In the genomic region with DNA sequence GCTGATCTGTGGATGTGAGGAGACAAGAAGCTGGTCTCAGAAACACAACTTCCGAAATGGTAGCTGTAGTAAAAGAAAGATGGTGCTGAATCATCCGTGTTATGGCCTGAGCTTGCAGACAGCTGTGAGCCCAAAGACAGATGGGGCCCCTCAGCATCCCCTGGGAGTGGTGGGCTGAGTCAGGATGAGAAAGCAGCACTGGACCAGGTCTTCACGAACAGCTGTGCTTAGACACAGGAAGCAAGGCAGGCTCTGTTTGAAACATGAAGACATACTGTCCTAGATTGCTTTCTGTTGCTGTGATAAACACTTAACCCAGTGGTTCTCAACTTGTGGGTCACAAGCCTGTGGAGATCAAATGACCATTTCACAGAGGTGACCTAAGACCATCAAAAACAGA, we compare ENCODE assay signal across 9 mouse cellular contexts. TPM values are rescaled to one million over a fixed set of nuclear protein-coding genes. Genes with fewer than 3 reads are reported as not detected.
A peak's percentile ranks its signal among the peaks of the same experiment; 100 is the strongest.
DNase-seq lines count a peak whose midpoint lies in the region; TF ChIP-seq lines count a peak whose summit lies in the region.
"Had no signal": no experiment of that assay in that cellular context is flagged by ENCODE, and none has a peak within 500 bp of the region (broad histone marks: within the 10 kb centered on the region; RNA-seq: fewer than 3 reads in every experiment).

No protein-coding gene starts in this region.

- WGBS in thymus, adult 2 months: 62% methylated on average over 3 of the region's 3 CpGs

- no peaks in the 10 kb centered on the region for H3K36me3 ChIP-seq in thymus, adult 2 months (ENCODE audit: control insufficient read depth, insufficient read depth, low read length)

- TF ChIP-seq CTCF in thymus, adult 2 months (IDR thresholded peaks at IDR 0.05; ENCODE audit: borderline replicate concordance, control insufficient read depth, extremely low read depth, insufficient read depth, low read length, poor library complexity): no peak

- H3K27me3 ChIP-seq in thymus, adult 2 months (ENCODE audit: control insufficient read depth, insufficient read depth, low read length): no peaks in the 10 kb centered on the region

- no peak overlapping the region for H3K4me3 ChIP-seq in thymus, adult 2 months (ENCODE audit: control insufficient read depth, insufficient read depth, low read length)

- intact Hi-C loops in heart, postnatal 25 days (cut with DNase I): no loop called here

- peaks cover 3% of the 10 kb centered on the region for H3K4me1 ChIP-seq in thymus, adult 2 months (replicated peaks; ENCODE audit: control insufficient read depth, insufficient read depth, low read length)

- H3K27ac ChIP-seq in thymus, adult 2 months (ENCODE audit: control insufficient read depth, insufficient read depth, low read length): no peak overlapping the region

- DNase-seq in lung, postnatal 10 days: peak; percentile 29
- DNase-seq in lung, postnatal 36 days: no peak
- DNase-seq in gastrocnemius, adult 18-20 months (ENCODE audit: low spot score): peak; percentile 68
- peak; percentile 50 for DNase-seq in heart, postnatal 25 days (ENCODE audit: low spot score)
- DNase-seq in thymus, adult 2 months: peak; percentile 29
- DNase-seq in layer of hippocampus, adult 9-10 months (ENCODE audit: low spot score): no peak
- no peak for DNase-seq in testis, postnatal 10 days (ENCODE audit: low spot score)
- no peak for DNase-seq in layer of hippocampus, postnatal 36 days
- DNase-seq: cerebellum, adult 18-20 months had no signal

- TF ChIP-seq POLR2A in thymus, adult 2 months (IDR thresholded peaks at IDR 0.05; ENCODE audit: control insufficient read depth, extremely low read depth, insufficient read depth, low read length, poor library complexity): no peak

RNA-seq across cellular contexts. Expression of a gene that starts 49.6 kb away (rescaled TPM):
- 10 to 100 TPM; 25.4 to 43.2 TPM for total RNA-seq in gastrocnemius, adult 18-20 months (2021)
- 10 to 100 TPM; 16.1 to 20.0 TPM for total RNA-seq in heart, postnatal 25 days (2021)
- 44.9 and 45.4 TPM in 2 replicates for polyA plus RNA-seq in thymus, adult 2 months (2012; rRNA removed)
- 10 to 100 TPM in 1 of 2 experiments, 1 to 10 TPM in 1; 8.1 to 11.7 TPM for total RNA-seq in layer of hippocampus, postnatal 36 days (2021)

Comparison
In these comparisons a context has a peak if more than half of its experiments do, and no peak if none do; other contexts are left out.
1. DNase-seq: peak in lung, postnatal 10 days (single experiment), gastrocnemius, adult 18-20 months (single experiment), heart, postnatal 25 days (single experiment) and thymus, adult 2 months (single experiment); none in lung, postnatal 36 days (single experiment), layer of hippocampus, adult 9-10 months (single experiment), testis, postnatal 10 days (single experiment) and layer of hippocampus, postnatal 36 days (0 of 2).